Mouse (Mus musculus): ENCODE results near the gene Tmem94.

DNA sequence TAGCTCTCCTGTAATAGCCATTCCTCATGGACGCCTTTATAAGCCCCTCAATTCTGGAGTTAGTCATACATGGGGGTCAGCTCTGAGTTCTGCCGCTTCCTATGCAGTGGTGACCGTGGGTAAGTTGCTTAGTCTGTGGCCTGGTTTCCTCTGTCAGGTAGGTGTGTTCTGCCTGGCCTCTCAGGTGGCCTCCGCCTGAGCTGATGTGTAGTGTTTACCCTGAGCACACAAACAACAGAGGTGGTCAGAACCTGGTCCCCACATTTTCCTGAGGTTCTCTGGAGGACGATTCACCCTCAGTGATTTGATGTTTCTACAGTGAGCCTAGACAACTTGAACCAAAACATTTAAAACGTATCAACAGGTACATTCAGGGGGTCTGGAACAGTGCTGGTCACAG lies 66.8 kb downstream of the Tmem94 start:
- no peak for TF ChIP-seq CTCF (IDR thresholded peaks at IDR 0.05; ENCODE audit: low read depth, low read length)
- TF ChIP-seq POLR2A (IDR thresholded peaks at IDR 0.05; ENCODE audit: borderline replicate concordance, low read depth, low read length), result no peak

Data from bone marrow macrophage, adult 2 months (primary cell).